Comparison of ENCODE assay signal across 31 mouse cellular contexts in genomic region chr7:37270841-37271240, GRCm38 (mm10).
"Had no signal": no experiment of that assay in that cellular context is flagged by ENCODE, and none has a peak within 500 bp of the region (broad histone marks: within the 10 kb centered on the region; RNA-seq: fewer than 3 reads in every experiment).

No protein-coding gene starts in this region.

- ATAC-seq: liver, embryonic 12.5 days; liver, postnatal 0 days; lung, postnatal 0 days; midbrain, embryonic 13.5 days; midbrain, embryonic 16.5 days had no signal

- H3K4me1 ChIP-seq: limb, embryonic 13.5 days; limb, embryonic 15.5 days; liver, embryonic 12.5 days; liver, embryonic 13.5 days; liver, embryonic 15.5 days; lung, embryonic 15.5 days; megakaryocyte, embryonic 14.5 days; midbrain, embryonic 10.5 days; midbrain, embryonic 12.5 days; midbrain, embryonic 13.5 days; neural tube, embryonic 12.5 days had no signal

- H3K9ac ChIP-seq: limb, embryonic 12.5 days; limb, embryonic 13.5 days; limb, embryonic 15.5 days; liver, embryonic 12.5 days; liver, embryonic 13.5 days; liver, embryonic 14.5 days; liver, embryonic 15.5 days; liver, postnatal 0 days; lung, embryonic 14.5 days; lung, embryonic 15.5 days; midbrain, embryonic 12.5 days; midbrain, embryonic 13.5 days; neural tube, embryonic 12.5 days had no signal

- H3K36me3 ChIP-seq: limb, embryonic 10.5 days; limb, embryonic 12.5 days; limb, embryonic 13.5 days; limb, embryonic 15.5 days; liver, embryonic 12.5 days; liver, embryonic 13.5 days; liver, embryonic 15.5 days; lung, embryonic 15.5 days; midbrain, embryonic 10.5 days; midbrain, embryonic 12.5 days; midbrain, embryonic 13.5 days; neural tube, embryonic 12.5 days had no signal

- DNase-seq: left cerebral cortex, postnatal 4 days; liver; liver, embryonic 13.5 days; liver, postnatal 0 days; lung, adult 18-20 months; lung, adult 2 months; lung, embryonic 14.5 days; lung, postnatal 10 days; lung, postnatal 14 days; lung, postnatal 36 days; lung, postnatal 4 days; midbrain, embryonic 14.5 days had no signal

- H3K27me3 ChIP-seq: limb, embryonic 12.5 days; limb, embryonic 13.5 days; limb, embryonic 15.5 days; liver, embryonic 12.5 days; liver, embryonic 13.5 days; liver, embryonic 15.5 days; lung, embryonic 15.5 days; megakaryocyte, embryonic 14.5 days; midbrain, embryonic 12.5 days; midbrain, embryonic 13.5 days; neural tube, embryonic 12.5 days had no signal

- H3K4me3 ChIP-seq: left cerebral cortex, adult 2 months; limb, embryonic 10.5 days; limb, embryonic 12.5 days; limb, embryonic 13.5 days; limb, embryonic 15.5 days; liver, embryonic 12.5 days; liver, embryonic 13.5 days; liver, embryonic 15.5 days; lung, embryonic 15.5 days; megakaryocyte, embryonic 14.5 days; midbrain, embryonic 10.5 days; midbrain, embryonic 12.5 days; midbrain, embryonic 13.5 days; myocyte; neural tube, embryonic 12.5 days had no signal

- H3K4me2 ChIP-seq: limb, embryonic 12.5 days; limb, embryonic 13.5 days; limb, embryonic 15.5 days; liver, embryonic 11.5 days; liver, embryonic 12.5 days; liver, embryonic 13.5 days; liver, embryonic 15.5 days; lung, embryonic 14.5 days; lung, embryonic 15.5 days; midbrain, embryonic 12.5 days; midbrain, embryonic 13.5 days; neural tube, embryonic 12.5 days had no signal

- H3K27ac ChIP-seq: left cerebral cortex, adult 2 months; limb, embryonic 10.5 days; limb, embryonic 12.5 days; limb, embryonic 13.5 days; limb, embryonic 15.5 days; liver, embryonic 12.5 days; liver, embryonic 13.5 days; liver, embryonic 14.5 days; liver, embryonic 15.5 days; lung, embryonic 15.5 days; macrophage; midbrain, embryonic 10.5 days; midbrain, embryonic 12.5 days; midbrain, embryonic 13.5 days; neural tube, embryonic 12.5 days had no signal

- H3K9me3 ChIP-seq: limb, embryonic 10.5 days; limb, embryonic 13.5 days; limb, embryonic 15.5 days; liver, embryonic 13.5 days; liver, embryonic 15.5 days; lung, embryonic 15.5 days had no signal
